Mouse (Mus musculus) limb, embryonic 14.5 days (tissue): Measurements from ENCODE around the gene Sdhaf1. TPM values are rescaled to one million over a fixed set of nuclear protein-coding genes. Genes with fewer than 3 reads are reported as not detected.

Experiments used
- ATAC-seq: fragments of 200-750 bp; cut with Nextera tagmentation; 2 replicates; pipeline ENCODE4 v1.8.0; 2017; ENCODE audit warnings: low read depth, moderate number of reproducible peaks, moderate TSS enrichment; ENCODE audit not compliant: low FRiP score
- DNase-seq: peaks from one replicate; pipeline ENCODE4 v3.0.0-alpha.2; 2015; ENCODE audit warnings: low spot score
- H3K27ac ChIP-seq: fragments of 300-500 bp; sonication (generic); replicated peaks from 2 replicates; pipeline ENCODE4 v1.5.1; 2014; ENCODE audit warnings: low read depth, mild to moderate bottlenecking, low read length, moderate library complexity, mixed read lengths
- H3K27me3 ChIP-seq: fragments of 300-500 bp; sonication (generic); 2 replicates; pipeline ENCODE4 v1.6.1; 2014; ENCODE audit warnings: low read length, mixed read lengths; ENCODE audit not compliant: control insufficient read depth, insufficient read depth
- H3K36me3 ChIP-seq: fragments of 300-500 bp; sonication (generic); 2 replicates; pipeline ENCODE4 v1.6.1; 2014; ENCODE audit warnings: mild to moderate bottlenecking, low read length, moderate library complexity, mixed read lengths; ENCODE audit not compliant: control insufficient read depth, insufficient read depth
- H3K4me1 ChIP-seq: fragments of 300-500 bp; sonication (generic); 2 replicates; pipeline ENCODE4 v1.6.1; 2014; ENCODE audit warnings: antibody characterized with exemption, low read length, mixed read lengths; ENCODE audit not compliant: control insufficient read depth, insufficient read depth
- H3K4me2 ChIP-seq: fragments of 300-500 bp; sonication (generic); replicated peaks from 2 replicates; pipeline ENCODE4 v1.6.1; 2014; ENCODE audit warnings: low read depth, mild to moderate bottlenecking, low read length, moderate library complexity; ENCODE audit not compliant: severe bottlenecking
- H3K4me3 ChIP-seq: fragments of 300-500 bp; sonication (generic); replicated peaks from 2 replicates; pipeline ENCODE4 v1.5.1; 2014; ENCODE audit warnings: low read length
- H3K9ac ChIP-seq: fragments of 300-500 bp; sonication (generic); 2 replicates; pipeline ENCODE4 v1.6.1; 2014; ENCODE audit warnings: mild to moderate bottlenecking, low read depth, low read length, moderate library complexity; ENCODE audit not compliant: severe bottlenecking
- H3K9me3 ChIP-seq: fragments of 300-500 bp; sonication (generic); 2 replicates; pipeline ENCODE4 v1.6.1; 2016; ENCODE audit warnings: low read length; ENCODE audit not compliant: control insufficient read depth
- POLR2A ChIP-seq: fragments of 200-500 bp; IDR thresholded peaks from 2 replicates; pipeline ENCODE4 v1.8.0; 2012; ENCODE audit warnings: inconsistent platforms, mild to moderate bottlenecking, moderate library complexity, borderline replicate concordance; ENCODE audit not compliant: insufficient read depth, insufficient read length; ENCODE audit errors: extremely low read depth
- WGBS: fragments of 180-500 bp; shearing (Covaris S2); extraction: QIAGEN DNeasy Blood & Tissue Kit; methylation state at CpG from one replicate; pipeline ENCODE4 v1.1.7; 2014; 5-methylcytosine and 5-hydroxymethylcytosine counted together
- polyA plus RNA-seq, 2 experiments: library from polyadenylated mRNA; depleted of rRNA in 1 of 2; stranded (reverse) in 1 of 2; unstranded in 1 of 2; fragments of >200 nt; fragmentation: Nextera tagmentation in 1 of 2; extraction: Ambion mirVana in 1 of 2; gene quantifications; 2 replicates each; pipeline versions ENCODE4 v1.2.1 to v1.2.3; 2012 to 2014

Gene Sdhaf1
- polyA plus RNA-seq, 2 experiments = 18.6 to 20.7 TPM

- Histone ChIP-seq H3K36me3 (peaks cover 16% of the 10 kb centered on the region), H3K9me3 (no peaks in the 10 kb centered on the region), H3K4me1 (peaks cover 10% of the 10 kb centered on the region), H3K4me3 (peak within 1 kb of the TSS; percentile 82), H3K27me3 (no peaks in the 10 kb centered on the region), H3K27ac (peak within 1 kb of the TSS; percentile 79), H3K9ac (peak within 1 kb of the TSS; percentile 85), H3K4me2 (peak within 1 kb of the TSS; percentile 79)
- DNase-seq (peak; percentile 78), ATAC-seq (peak; percentile 56)
- under 1% methylated on average over 63 of the region's 63 CpGs for WGBS
- no peak for TF ChIP-seq POLR2A
Observed at GRCm38 (mm10) chr7:30321539-30322284, 2.0 kb downstream of the Sdhaf1 start, which contains the start of gene E130208F15Rik. Gene E130208F15Rik, plus strand, starts transcription at chr7:30321740.

GRCm38 (mm10) chr7:30320946-30321345, 2.7 kb downstream of the Sdhaf1 start:
- DNase-seq (no peak), ATAC-seq (no peak)
- TF ChIP-seq POLR2A = no peak
- H3K4me1 ChIP-seq = peaks cover 10% of the 10 kb centered on the region
- no peaks in the 10 kb centered on the region for H3K27me3 ChIP-seq
- no peak overlapping the region for H3K27ac ChIP-seq
- H3K9me3 ChIP-seq = no peaks in the 10 kb centered on the region
- no peak overlapping the region for H3K9ac ChIP-seq
- H3K36me3 ChIP-seq = peaks cover 19% of the 10 kb centered on the region
- 81% methylated on average over 2 of the region's 2 CpGs for WGBS
- H3K4me2 ChIP-seq = peak overlapping the region; percentile 79
- H3K4me3 ChIP-seq = peak overlapping the region; percentile 82

GRCm38 (mm10) chr7:30318142-30318541, 5.6 kb downstream of the Sdhaf1 start:
- Histone ChIP-seq H3K27me3 (no peaks in the 10 kb centered on the region), H3K36me3 (peaks cover 19% of the 10 kb centered on the region), H3K4me1 (peaks cover 18% of the 10 kb centered on the region), H3K27ac (no peak overlapping the region), H3K4me2 (no peak overlapping the region), H3K9ac (no peak overlapping the region), H3K4me3 (no peak overlapping the region), H3K9me3 (no peaks in the 10 kb centered on the region)
- TF ChIP-seq POLR2A = no peak
- ATAC-seq (no peak), DNase-seq (no peak)
- 90% methylated on average over 3 of the region's 3 CpGs for WGBS

- DNase-seq (no peak), ATAC-seq (no peak)
- Histone ChIP-seq H3K27ac (no peak overlapping the region), H3K27me3 (no peaks in the 10 kb centered on the region), H3K9me3 (no peaks in the 10 kb centered on the region), H3K9ac (peak overlapping the region; percentile 44), H3K4me2 (peak overlapping the region; percentile 52), H3K36me3 (peaks cover 36% of the 10 kb centered on the region), H3K4me1 (peaks cover 9% of the 10 kb centered on the region), H3K4me3 (peak overlapping the region; percentile 45)
- no peak for TF ChIP-seq POLR2A
- WGBS = 70% methylated on average over 13 of the region's 13 CpGs
Observed at GRCm38 (mm10) chr7:30315559-30316529, 7.9 kb downstream of the Sdhaf1 start.

GRCm38 (mm10) chr7:30314721-30315155, 9.0 kb downstream of the Sdhaf1 start, which contains the start of gene Syne4:
Gene Syne4, plus strand, starts transcription at chr7:30314807.
- Histone ChIP-seq H3K9ac (peak within 1 kb of the TSS; percentile 44), H3K36me3 (peaks cover 40% of the 10 kb centered on the region), H3K27ac (peak within 1 kb of the TSS; percentile 21; the same call in 1 of the 2 replicates), H3K4me2 (peak within 1 kb of the TSS; percentile 52), H3K4me1 (peaks cover 8% of the 10 kb centered on the region), H3K4me3 (peak within 1 kb of the TSS; percentile 45), H3K9me3 (no peaks in the 10 kb centered on the region), H3K27me3 (no peaks in the 10 kb centered on the region)
- under 1% methylated on average over 9 of the region's 9 CpGs for WGBS
- TF ChIP-seq POLR2A = no peak
- peak; percentile 63 for DNase-seq
- ATAC-seq = peak; percentile 75; the same call in 1 of the 2 replicates
